Mouse (Mus musculus): ENCODE data around the gene Cdcp2.

Gene Cdcp2

GRCm38 (mm10) chr4:107096841-107097373 lies at the start of gene Cdcp2:
Gene Cdcp2 (plus strand): TSS chr4:107096891.
- DNase-seq = no peak

- no peak for DNase-seq
These were observed 48.9 kb upstream of the Cdcp2 start for GRCm38 (mm10) chr4:107047806-107048205.

GRCm38 (mm10) chr4:107048568-107049162 lies 48.0 kb upstream of the Cdcp2 start:
- DNase-seq = peak; percentile 27

- DNase-seq = no peak
These were observed 44.8 kb upstream of the Cdcp2 start for GRCm38 (mm10) chr4:107051889-107052288.

GRCm38 (mm10) chr4:107052962-107053553 lies 43.6 kb upstream of the Cdcp2 start:
- no peak for DNase-seq

- no peak for DNase-seq
These were observed 40.6 kb upstream of the Cdcp2 start for GRCm38 (mm10) chr4:107056088-107056487.

- no peak for DNase-seq
These were observed 38.3 kb upstream of the Cdcp2 start for GRCm38 (mm10) chr4:107058346-107058745.

GRCm38 (mm10) chr4:107058781-107059180 lies 37.9 kb upstream of the Cdcp2 start:
- peak; percentile 44 for DNase-seq

GRCm38 (mm10) chr4:107061560-107061959 lies 35.1 kb upstream of the Cdcp2 start:
- no peak for DNase-seq

GRCm38 (mm10) chr4:107063214-107063613 lies 33.5 kb upstream of the Cdcp2 start:
- no peak for DNase-seq

- DNase-seq = no peak
These were observed 32.1 kb upstream of the Cdcp2 start for GRCm38 (mm10) chr4:107064394-107065098.

GRCm38 (mm10) chr4:107066252-107067124 lies 30.2 kb upstream of the Cdcp2 start, which contains the start of the genes Mrpl37 and Cyb5rl:
Gene Mrpl37 (minus strand): TSS chr4:107066868.
Gene Cyb5rl (plus strand): TSS chr4:107066988.
- DNase-seq = peak; percentile 98

GRCm38 (mm10) chr4:107067151-107067840 lies 29.4 kb upstream of the Cdcp2 start:
- peak; percentile 27 for DNase-seq

GRCm38 (mm10) chr4:107072343-107072742 lies 24.3 kb upstream of the Cdcp2 start:
- no peak for DNase-seq

GRCm38 (mm10) chr4:107075456-107075855 lies 21.2 kb upstream of the Cdcp2 start:
- no peak for DNase-seq

- no peak for DNase-seq
These were observed 17.8 kb upstream of the Cdcp2 start for GRCm38 (mm10) chr4:107078894-107079293.

- DNase-seq = no peak
These were observed 17.0 kb upstream of the Cdcp2 start for GRCm38 (mm10) chr4:107079716-107080115.

- peak; percentile 34 for DNase-seq
These were observed 14.5 kb upstream of the Cdcp2 start for GRCm38 (mm10) chr4:107082185-107082584.

- DNase-seq = no peak
These were observed 13.6 kb upstream of the Cdcp2 start for GRCm38 (mm10) chr4:107083126-107083525.

GRCm38 (mm10) chr4:107084343-107084742 lies 12.3 kb upstream of the Cdcp2 start:
- no peak for DNase-seq

GRCm38 (mm10) chr4:107084858-107085257 lies 11.8 kb upstream of the Cdcp2 start:
- DNase-seq = peak; percentile 12

GRCm38 (mm10) chr4:107091696-107092095 lies 5.0 kb upstream of the Cdcp2 start:
- DNase-seq = no peak
